Mouse (Mus musculus): ENCODE data around the gene Odc1. TPM values are rescaled to one million over a fixed set of nuclear protein-coding genes. Genes with fewer than 3 reads are reported as not detected.

The Odc1 gene
- total RNA-seq, 2 experiments from 2014 or later = 212 to 228 TPM

DNA sequence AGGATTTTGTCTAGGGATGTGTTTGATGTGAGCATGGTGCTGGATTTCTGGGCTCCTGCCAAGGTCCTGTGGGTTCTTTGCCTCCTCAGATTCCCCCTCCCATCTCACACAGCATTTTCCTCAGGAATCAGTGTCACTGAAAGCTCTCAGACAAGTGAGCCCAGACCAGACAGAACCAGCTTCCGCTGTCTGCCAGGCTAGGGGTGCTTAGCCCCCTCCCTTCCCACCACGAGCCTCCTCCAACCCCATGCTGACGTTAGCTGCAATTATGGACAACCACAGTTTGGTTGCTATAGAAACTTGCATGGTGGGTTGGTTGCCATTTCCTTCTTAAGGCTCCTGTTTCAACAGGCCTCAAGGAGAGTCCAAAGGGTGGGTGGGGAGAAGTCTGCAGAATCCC, 39.3 kb downstream of the Odc1 start:
- DNase-seq (ENCODE audit: low spot score in 2 of 2) = no peak

DNA sequence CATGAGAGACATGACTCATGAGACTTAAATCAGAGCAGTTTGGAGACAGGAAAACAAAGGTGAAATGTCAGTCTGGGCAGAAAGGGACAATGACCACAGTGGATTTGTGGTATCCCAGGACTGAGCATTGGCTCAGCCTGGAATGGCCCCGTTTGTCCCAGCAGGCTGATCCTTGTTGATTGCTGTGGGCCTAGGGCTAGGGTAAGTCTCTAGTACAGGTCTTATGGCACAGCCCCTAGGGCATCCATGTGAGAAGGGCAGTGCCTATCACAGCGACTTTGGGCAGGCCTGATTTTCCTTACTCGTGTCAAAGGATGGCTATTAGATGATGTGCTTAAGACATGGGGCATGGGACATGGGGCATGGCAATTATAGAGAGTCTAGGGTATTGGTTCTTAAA, 41.4 kb downstream of the Odc1 start:
- no peak for DNase-seq (ENCODE audit: low spot score in 2 of 2)

DNA sequence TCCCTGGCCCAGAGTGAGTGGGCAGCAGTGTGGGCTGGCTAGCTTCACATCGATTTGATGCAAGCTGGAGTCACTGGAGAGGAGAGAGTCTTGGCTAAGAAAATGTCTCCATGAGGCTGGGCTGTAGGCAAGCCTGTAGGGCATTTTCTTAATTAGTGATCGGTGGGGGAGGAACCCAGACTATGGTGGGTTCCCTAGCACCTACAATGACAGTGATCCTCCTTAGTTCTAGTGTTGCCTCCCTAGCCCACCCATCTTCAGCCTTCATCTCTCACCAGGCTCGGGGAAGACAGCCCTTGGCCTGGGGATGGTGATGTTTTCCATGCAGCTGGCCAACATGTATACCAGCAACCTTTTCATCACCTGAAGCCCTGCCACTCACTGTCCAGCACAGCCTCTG, 43.8 kb downstream of the Odc1 start:
- DNase-seq (ENCODE audit: low spot score in 2 of 2) = no peak

DNA sequence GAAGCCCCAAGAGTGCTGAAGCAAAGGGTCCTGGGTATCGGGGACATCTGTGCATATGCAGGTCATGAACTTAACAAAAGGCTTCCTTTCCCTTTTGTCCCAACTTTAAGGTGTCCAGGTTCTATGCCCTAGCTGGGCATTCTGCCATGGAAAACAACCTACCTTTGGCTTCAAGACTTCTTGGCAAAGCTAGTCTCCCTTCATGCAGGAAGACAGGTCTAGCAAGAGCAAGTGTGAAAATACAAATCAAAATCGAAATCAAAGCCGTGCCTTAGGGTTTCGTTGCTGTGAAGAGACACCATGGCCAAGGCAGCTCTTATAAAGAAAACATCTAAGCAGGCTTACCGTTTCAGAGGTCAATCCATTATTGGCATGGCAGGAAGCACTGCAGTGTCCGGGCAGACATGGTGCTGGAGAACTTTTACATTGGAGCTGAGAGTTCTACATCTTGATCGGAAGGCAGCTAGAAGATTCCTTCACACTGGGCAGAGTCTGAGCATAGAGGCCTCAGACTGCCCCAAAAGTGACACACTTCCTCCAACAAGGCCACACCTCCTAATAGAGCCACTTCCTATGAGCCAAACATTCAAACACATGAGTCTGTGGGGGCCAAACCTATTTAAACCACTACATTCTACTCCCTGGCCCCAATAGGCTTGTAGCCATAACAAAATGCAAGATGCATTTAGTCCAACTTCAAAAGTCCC, 44.5 kb downstream of the Odc1 start:
- no peak for DNase-seq (ENCODE audit: low spot score in 2 of 2)

DNA sequence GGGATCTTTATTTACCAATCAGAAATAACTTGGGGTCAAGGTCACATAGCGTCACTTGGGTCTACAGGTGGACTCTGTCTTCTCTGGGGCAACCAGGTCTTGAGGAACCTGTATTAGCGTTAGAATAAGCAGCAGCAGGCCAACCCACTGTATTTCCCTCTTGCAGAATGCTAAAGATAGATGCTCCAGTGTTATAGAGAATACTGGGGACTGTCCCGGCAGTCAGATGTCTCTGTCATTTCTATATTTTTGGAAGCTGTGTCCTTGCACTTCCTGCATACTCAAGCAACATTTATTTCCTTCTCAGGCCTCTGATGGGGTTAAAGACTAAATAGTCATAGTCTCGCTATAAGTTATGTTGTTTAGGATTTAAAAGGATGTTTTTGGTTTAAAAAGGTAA, 46.7 kb downstream of the Odc1 start:
- no peak for DNase-seq (ENCODE audit: low spot score in 2 of 2)

DNA sequence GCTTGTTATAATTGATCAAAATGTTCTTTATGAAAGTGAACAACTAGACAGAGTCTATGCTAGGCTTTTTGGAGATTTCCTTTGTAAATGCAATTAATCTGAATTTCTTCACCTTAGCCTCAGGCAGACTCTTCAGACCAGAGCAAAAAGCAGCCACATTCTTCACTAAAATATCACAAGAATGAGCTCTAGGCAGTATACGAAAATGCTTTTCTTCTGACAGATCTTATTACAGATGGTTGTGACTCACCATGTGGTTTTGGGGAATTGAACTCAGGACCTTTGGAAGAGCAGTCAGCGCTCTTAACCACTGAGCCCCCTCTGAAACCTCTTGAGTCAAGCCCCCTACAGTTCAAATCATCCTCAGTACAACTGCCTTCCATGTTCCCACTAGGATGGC, 49.4 kb downstream of the Odc1 start:
- no peak for DNase-seq (ENCODE audit: low spot score in 2 of 2)

DNA sequence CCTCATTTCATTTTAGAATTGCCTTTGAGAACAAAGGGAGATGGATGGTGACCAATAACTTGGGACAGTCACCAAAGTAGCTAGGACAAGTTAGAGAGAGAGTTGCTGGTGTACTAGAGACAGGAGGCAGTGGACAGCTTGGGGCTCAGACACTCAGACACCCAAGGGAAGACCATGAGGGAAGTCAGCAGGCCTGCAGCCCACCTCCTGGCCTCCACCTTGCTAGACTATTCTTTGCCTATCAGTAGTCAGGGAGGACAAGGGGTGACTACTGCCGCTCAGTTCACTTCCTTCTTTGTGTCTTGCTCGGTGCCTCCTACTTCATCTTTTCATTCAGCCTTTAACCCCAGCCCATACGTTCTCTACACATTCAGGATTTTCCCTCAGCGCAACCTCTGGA, 50.1 kb downstream of the Odc1 start:
- DNase-seq (ENCODE audit: low spot score in 2 of 2) = no peak

DNA sequence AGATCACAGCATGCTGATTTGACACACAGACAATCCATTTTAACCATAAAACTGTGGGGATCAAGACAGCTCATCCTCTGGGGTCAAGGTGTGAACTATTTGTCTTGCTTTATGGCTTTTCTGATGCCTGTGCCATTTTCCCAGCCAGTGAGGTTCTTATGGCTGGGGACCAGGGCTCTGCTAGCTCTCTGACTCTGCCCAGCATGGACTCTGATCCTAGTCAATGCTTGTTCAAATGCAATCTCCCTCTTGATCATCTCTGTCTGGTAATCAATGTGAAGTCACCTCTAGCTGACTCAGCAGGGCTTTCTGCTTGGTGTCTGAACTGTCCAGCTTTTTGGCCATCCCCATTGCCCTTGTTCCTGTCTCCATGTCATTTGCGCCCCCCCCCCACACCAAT, 50.6 kb downstream of the Odc1 start:
- DNase-seq (ENCODE audit: low spot score in 2 of 2) = no peak

Other genes starting within 250 kb of the Odc1 start
- gene Atp6v1c2, start 215.4 kb upstream of the Odc1 start, total RNA-seq (2021) = 1 to 10 TPM; 1.3 to 2.2 TPM
- 10 to 100 TPM; 15.3 to 15.4 TPM for gene Nol10, start 196.3 kb upstream of the Odc1 start, total RNA-seq (2021)
- gene Hpcal1, start 146.1 kb downstream of the Odc1 start, total RNA-seq (2021) = 10 to 100 TPM; 30.1 to 34.5 TPM

Data from adrenal gland, postnatal 4 days (tissue).